Mouse (Mus musculus) forebrain, embryonic 15.5 days (tissue): ENCODE results near the gene Scgb1a1. TPM values are rescaled to one million over a fixed set of nuclear protein-coding genes. Genes with fewer than 3 reads are reported as not detected.
"Not testable (repeated sequence)": the region's sequence is repeated elsewhere in the genome, so short reads cannot be mapped to it uniquely, and the experiment has no call there.

Experiments
- ATAC-seq: fragments of 200-750 bp; cut with Nextera tagmentation; replicated peaks from 2 replicates; pipeline ENCODE4 v1.8.0; 2017; ENCODE audit warnings: mild to moderate bottlenecking, moderate TSS enrichment, moderate library complexity
- H3K27ac ChIP-seq: fragments of 300-500 bp; sonication (generic); replicated peaks from 2 replicates; pipeline ENCODE4 v1.5.1; 2015; ENCODE audit warnings: mild to moderate bottlenecking, inconsistent platforms
- H3K27me3 ChIP-seq: fragments of 300-500 bp; sonication (generic); 2 replicates; pipeline ENCODE4 v1.6.1; 2015; ENCODE audit warnings: inconsistent platforms
- H3K36me3 ChIP-seq: fragments of 300-500 bp; sonication (generic); 2 replicates; pipeline ENCODE4 v1.6.1; 2015; ENCODE audit warnings: mild to moderate bottlenecking, inconsistent platforms
- H3K4me1 ChIP-seq: fragments of 300-500 bp; sonication (generic); 2 replicates; pipeline ENCODE4 v1.6.1; 2015; ENCODE audit warnings: inconsistent platforms
- H3K4me2 ChIP-seq: fragments of 300-500 bp; sonication (generic); replicated peaks from 2 replicates; pipeline ENCODE4 v1.6.1; 2015; ENCODE audit warnings: mild to moderate bottlenecking, inconsistent platforms
- H3K4me3 ChIP-seq: fragments of 300-500 bp; sonication (generic); 2 replicates; pipeline ENCODE4 v1.5.1; 2015; ENCODE audit warnings: mild to moderate bottlenecking, inconsistent platforms
- H3K9ac ChIP-seq: fragments of 300-500 bp; sonication (generic); replicated peaks from 2 replicates; pipeline ENCODE4 v1.6.1; 2015; ENCODE audit warnings: mild to moderate bottlenecking, inconsistent platforms
- H3K9me3 ChIP-seq: fragments of 300-500 bp; sonication (generic); 2 replicates; pipeline ENCODE4 v1.6.1; 2016; ENCODE audit warnings: inconsistent platforms
- WGBS: fragments of 180-500 bp; shearing (Covaris S2); methylation state at CpG from one replicate; pipeline ENCODE4 v1.1.7; 2015; ENCODE audit warnings: mixed read lengths; 5-methylcytosine and 5-hydroxymethylcytosine counted together
- polyA plus RNA-seq: library from polyadenylated mRNA; unstranded; fragments of >200 nt; fragmentation: Nextera tagmentation; extraction: Ambion mirVana; gene quantifications from 2 replicates; pipeline ENCODE4 v1.2.1, GENCODE M21; 2015

Scgb1a1 gene
- polyA plus RNA-seq, 1 experiment from 2014 or later, result not detected

GRCm38 (mm10) chr19:9059391-9059790 lies 28.4 kb downstream of the Scgb1a1 start:
- WGBS, result 85% methylated on average over 7 of the region's 7 CpGs
- Histone ChIP-seq H3K9ac (no peak overlapping the region), H3K4me3 (no peak overlapping the region), H3K27me3 (no peaks in the 10 kb centered on the region), H3K9me3 (no peaks in the 10 kb centered on the region), H3K4me2 (no peak overlapping the region), H3K36me3 (no peaks in the 10 kb centered on the region), H3K4me1 (no peaks in the 10 kb centered on the region), H3K27ac (no peak overlapping the region)
- ATAC-seq, result no peak

GRCm38 (mm10) chr19:9058944-9059343 lies 28.8 kb downstream of the Scgb1a1 start:
- Histone ChIP-seq H3K4me3 (no peak overlapping the region), H3K27ac (no peak overlapping the region), H3K9me3 (no peaks in the 10 kb centered on the region), H3K4me1 (no peaks in the 10 kb centered on the region), H3K27me3 (no peaks in the 10 kb centered on the region), H3K9ac (no peak overlapping the region), H3K36me3 (no peaks in the 10 kb centered on the region), H3K4me2 (no peak overlapping the region)
- WGBS, result 81% methylated on average over 4 of the region's 4 CpGs
- ATAC-seq, result no peak

GRCm38 (mm10) chr19:9058331-9058884 lies 29.4 kb downstream of the Scgb1a1 start:
- Histone ChIP-seq H3K27me3 (no peaks in the 10 kb centered on the region), H3K4me1 (no peaks in the 10 kb centered on the region), H3K36me3 (no peaks in the 10 kb centered on the region), H3K9me3 (no peaks in the 10 kb centered on the region), H3K4me2 (no peak overlapping the region), H3K27ac (no peak overlapping the region), H3K9ac (no peak overlapping the region), H3K4me3 (no peak overlapping the region)
- ATAC-seq, result no peak
- WGBS, result 86% methylated on average over 1 of the region's 1 CpGs

GRCm38 (mm10) chr19:9057679-9058078 lies 30.1 kb downstream of the Scgb1a1 start:
- H3K36me3 ChIP-seq, result no peaks in the 10 kb centered on the region
- ATAC-seq, result no peak

GRCm38 (mm10) chr19:9055703-9056355 lies 31.9 kb downstream of the Scgb1a1 start:
- no peaks in the 10 kb centered on the region for H3K36me3 ChIP-seq
- H3K9me3 ChIP-seq, result no peaks in the 10 kb centered on the region
- no peaks in the 10 kb centered on the region for H3K27me3 ChIP-seq
- no peak overlapping the region for H3K4me3 ChIP-seq
- ATAC-seq, result no peak
- H3K9ac ChIP-seq, result no peak overlapping the region
- no peaks in the 10 kb centered on the region for H3K4me1 ChIP-seq
- no peak overlapping the region for H3K4me2 ChIP-seq
- no peak overlapping the region for H3K27ac ChIP-seq
- WGBS, result 84% methylated on average over 4 of the region's 4 CpGs

More at GRCm38 (mm10) chr19:9057679-9058078, 30.1 kb downstream of the Scgb1a1 start:
- Histone ChIP-seq H3K27ac (no peak overlapping the region), H3K4me1 (no peaks in the 10 kb centered on the region), H3K9ac (no peak overlapping the region), H3K4me3 (no peak overlapping the region), H3K27me3 (no peaks in the 10 kb centered on the region), H3K9me3 (no peaks in the 10 kb centered on the region), H3K4me2 (no peak overlapping the region)

- no peak overlapping the region for H3K4me3 ChIP-seq
- no peaks in the 10 kb centered on the region for H3K36me3 ChIP-seq
- no peak for ATAC-seq
- H3K4me2 ChIP-seq, result no peak overlapping the region
- no peaks in the 10 kb centered on the region for H3K27me3 ChIP-seq
- no peaks in the 10 kb centered on the region for H3K9me3 ChIP-seq
- H3K4me1 ChIP-seq, result no peaks in the 10 kb centered on the region
- no peak overlapping the region for H3K27ac ChIP-seq
- no peak overlapping the region for H3K9ac ChIP-seq
- whole genome bisulfite sequencing, result 36% methylated on average over 2 of the region's 2 CpGs
Measured at GRCm38 (mm10) chr19:9055153-9055552, 32.6 kb downstream of the Scgb1a1 start.

- Histone ChIP-seq H3K4me1 (no peaks in the 10 kb centered on the region), H3K36me3 (no peaks in the 10 kb centered on the region), H3K27ac (no peak overlapping the region), H3K9me3 (no peaks in the 10 kb centered on the region), H3K27me3 (no peaks in the 10 kb centered on the region), H3K4me3 (no peak overlapping the region), H3K4me2 (no peak overlapping the region), H3K9ac (no peak overlapping the region)
- no peak for ATAC-seq
- WGBS, result 69% methylated on average over 6 of the region's 6 CpGs
Measured at GRCm38 (mm10) chr19:9052803-9053431, 34.8 kb downstream of the Scgb1a1 start.

- H3K27ac ChIP-seq, H3K9me3 ChIP-seq, H3K9ac ChIP-seq, H3K4me1 ChIP-seq, ATAC-seq, H3K27me3 ChIP-seq, H3K4me3 ChIP-seq, H3K4me2 ChIP-seq, H3K36me3 ChIP-seq: not testable (repeated sequence)
- 88% methylated on average over 4 of the region's 4 CpGs for WGBS
Measured at GRCm38 (mm10) chr19:9051985-9052384, 35.8 kb downstream of the Scgb1a1 start.

GRCm38 (mm10) chr19:9050294-9051229 lies 37.2 kb downstream of the Scgb1a1 start:
- no peak for ATAC-seq
- Histone ChIP-seq H3K4me1 (no peaks in the 10 kb centered on the region), H3K9me3 (no peaks in the 10 kb centered on the region), H3K27ac (no peak overlapping the region), H3K27me3 (no peaks in the 10 kb centered on the region), H3K36me3 (no peaks in the 10 kb centered on the region), H3K4me3 (no peak overlapping the region), H3K4me2 (no peak overlapping the region), H3K9ac (no peak overlapping the region)
- WGBS, result 84% methylated on average over 9 of the region's 9 CpGs

GRCm38 (mm10) chr19:9048981-9049687 lies 38.6 kb downstream of the Scgb1a1 start:
- no peaks in the 10 kb centered on the region for H3K4me1 ChIP-seq
- whole genome bisulfite sequencing, result 93% methylated on average over 4 of the region's 4 CpGs
- H3K9ac ChIP-seq, result no peak overlapping the region
- no peaks in the 10 kb centered on the region for H3K36me3 ChIP-seq
- no peak overlapping the region for H3K27ac ChIP-seq
- no peak for ATAC-seq
- H3K27me3 ChIP-seq, result no peaks in the 10 kb centered on the region
- H3K4me3 ChIP-seq, result no peak overlapping the region
- no peaks in the 10 kb centered on the region for H3K9me3 ChIP-seq
- no peak overlapping the region for H3K4me2 ChIP-seq

- no peak overlapping the region for H3K27ac ChIP-seq
- H3K36me3 ChIP-seq, result no peaks in the 10 kb centered on the region
- no peak overlapping the region for H3K9ac ChIP-seq
- 19% methylated on average over 1 of the region's 1 CpGs for WGBS
- H3K4me2 ChIP-seq, result no peak overlapping the region
- H3K4me1 ChIP-seq, result no peaks in the 10 kb centered on the region
- H3K4me3 ChIP-seq, result no peak overlapping the region
- H3K27me3 ChIP-seq, result no peaks in the 10 kb centered on the region
- ATAC-seq, result no peak
- H3K9me3 ChIP-seq, result no peaks in the 10 kb centered on the region
Measured at GRCm38 (mm10) chr19:9047946-9048387, 39.8 kb downstream of the Scgb1a1 start.
